Mouse (Mus musculus): ENCODE measurements at regions not wholly inside any gene's neighbourhood (a gene's known extent, or its start where the extent isn't known, plus 50 kb on each side); places are given as distances from the start of the nearest gene placed in this dataset.

DNA sequence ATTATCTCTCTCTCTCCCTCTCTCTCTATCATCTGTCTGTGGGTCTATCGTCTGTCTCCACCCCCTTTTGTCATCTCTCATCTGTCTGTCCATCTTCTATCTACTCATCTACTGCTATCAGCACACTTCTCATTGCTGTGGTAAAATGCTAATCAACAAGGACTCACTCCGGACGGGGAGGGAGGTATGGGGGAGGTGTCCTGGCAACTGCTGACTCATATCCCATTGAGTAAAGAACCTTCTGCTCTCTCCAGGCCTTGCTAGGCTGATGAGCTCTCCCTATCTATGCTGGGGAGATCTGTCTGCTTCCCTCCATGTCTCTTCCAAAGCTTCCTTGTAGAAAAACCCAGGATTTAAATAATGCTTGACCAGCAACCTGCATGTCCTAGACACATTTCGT is 140.9 kb upstream of the Gm26897 start:
- no peak for DNase-seq (ENCODE audit: low spot score)

DNA sequence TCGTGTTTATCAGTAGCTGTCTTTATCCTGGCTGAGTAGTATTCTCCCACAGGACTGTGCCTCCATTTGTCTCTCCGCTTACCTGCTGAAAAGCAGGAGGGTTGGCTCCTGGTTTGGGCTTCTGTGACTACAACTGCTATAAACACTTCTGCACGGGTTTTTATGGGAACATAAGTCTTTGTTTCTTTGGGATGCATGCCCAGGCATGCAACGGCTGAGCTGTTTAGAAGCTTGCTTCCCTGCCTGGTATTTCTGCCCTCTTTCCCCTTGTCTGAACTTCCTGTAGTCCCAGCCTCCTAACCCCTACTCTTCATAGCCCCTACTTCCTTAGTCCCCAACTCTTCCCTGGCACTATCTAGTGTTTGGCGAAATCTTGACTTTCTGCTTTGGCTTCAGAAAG is 139.6 kb upstream of the Gm26897 start:
- intact Hi-C loops (cut with DNase I), result no loop called here

More for the DNA sequence above, 140.9 kb upstream of the Gm26897 start:
- intact Hi-C loops (cut with DNase I), result no loop called here

DNA sequence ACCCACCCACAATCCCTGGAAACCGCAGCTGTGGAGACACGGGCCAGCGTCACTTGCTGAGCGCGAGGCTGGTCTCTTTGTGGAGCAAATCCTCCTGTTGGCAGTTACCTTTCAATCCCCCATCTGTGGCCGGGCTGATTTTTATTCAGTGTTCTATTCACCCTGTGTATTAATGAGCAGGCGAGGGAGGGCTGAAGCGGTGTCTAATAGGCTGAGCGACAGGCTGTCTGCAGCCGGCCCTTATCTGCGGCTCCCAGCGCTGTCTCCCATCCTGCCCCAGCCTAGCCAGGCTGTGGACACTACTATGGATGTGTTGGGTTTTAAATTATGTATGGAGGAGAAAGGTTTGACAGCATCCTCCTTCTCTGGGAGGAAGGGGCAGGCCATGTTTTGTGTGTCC is 138.3 kb upstream of the Gm26897 start:
- intact Hi-C loops (cut with DNase I), result no loop called here
- no peak for DNase-seq (ENCODE audit: low spot score)

More for the DNA sequence above, 139.6 kb upstream of the Gm26897 start:
- no peak for DNase-seq (ENCODE audit: low spot score)

DNA sequence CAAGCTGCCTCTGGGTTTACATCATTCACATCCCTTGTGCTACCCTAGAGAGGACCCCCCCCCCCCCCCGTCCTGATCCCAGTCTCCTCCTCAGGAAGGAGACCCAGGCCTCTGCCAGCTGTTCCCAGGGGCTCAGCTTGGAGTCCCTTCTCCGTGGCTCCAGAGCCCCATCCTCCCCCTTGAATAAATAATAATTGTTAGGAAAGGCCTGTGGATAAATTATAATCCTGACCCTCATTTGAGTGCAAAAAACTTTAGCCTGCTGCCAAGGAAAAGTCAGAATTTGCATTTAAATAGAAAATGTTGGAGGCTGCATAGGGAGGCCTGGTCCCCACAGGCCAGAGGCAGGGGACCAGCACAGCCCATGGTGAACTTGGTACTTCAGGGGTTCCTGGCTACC is 136.0 kb upstream of the Gm26897 start:
- no peak for DNase-seq (ENCODE audit: low spot score)
- intact Hi-C loops (cut with DNase I), result no loop called here

DNA sequence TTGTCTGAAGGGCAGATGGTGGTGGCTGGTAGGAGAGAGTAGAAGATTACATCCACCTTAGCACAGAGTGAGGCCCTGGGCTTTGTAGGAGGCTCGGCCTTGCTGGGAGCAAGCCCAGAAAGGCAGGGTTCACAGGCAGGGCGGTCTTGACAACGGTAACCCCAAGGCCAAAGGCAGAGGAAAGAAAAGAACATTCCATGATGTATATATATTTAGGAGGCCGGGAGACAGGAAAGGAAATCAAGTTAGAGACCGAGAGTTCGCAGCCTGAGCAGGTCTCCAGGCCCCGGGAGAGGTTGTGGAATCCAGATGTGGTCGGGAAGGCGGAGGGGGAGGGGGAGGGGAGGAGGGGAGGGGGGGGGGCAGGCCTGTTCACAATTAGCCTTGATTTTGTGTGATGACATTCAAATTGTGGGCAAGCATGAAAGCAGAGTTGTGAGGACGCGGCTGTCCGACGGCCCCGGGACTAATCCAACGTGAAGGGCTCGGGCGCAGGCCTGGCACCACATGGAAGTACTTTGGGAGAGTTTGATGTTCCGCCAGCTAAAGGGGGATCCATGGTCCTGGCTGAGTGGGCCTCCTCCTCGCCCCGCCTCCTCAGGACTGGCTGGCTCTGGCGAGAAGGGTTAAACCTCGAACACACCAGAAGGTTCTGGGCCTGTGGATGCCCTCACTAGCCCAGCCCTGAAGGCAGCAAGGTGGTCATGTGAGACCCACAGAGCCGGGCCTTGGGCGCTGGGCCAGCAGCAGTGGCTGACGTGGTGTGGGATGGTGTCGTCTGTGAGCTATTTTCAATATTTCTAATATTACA is 131.8 kb upstream of the Gm26897 start:
- intact Hi-C loops (cut with DNase I), result no loop called here
- no peak for DNase-seq (ENCODE audit: low spot score)

DNA sequence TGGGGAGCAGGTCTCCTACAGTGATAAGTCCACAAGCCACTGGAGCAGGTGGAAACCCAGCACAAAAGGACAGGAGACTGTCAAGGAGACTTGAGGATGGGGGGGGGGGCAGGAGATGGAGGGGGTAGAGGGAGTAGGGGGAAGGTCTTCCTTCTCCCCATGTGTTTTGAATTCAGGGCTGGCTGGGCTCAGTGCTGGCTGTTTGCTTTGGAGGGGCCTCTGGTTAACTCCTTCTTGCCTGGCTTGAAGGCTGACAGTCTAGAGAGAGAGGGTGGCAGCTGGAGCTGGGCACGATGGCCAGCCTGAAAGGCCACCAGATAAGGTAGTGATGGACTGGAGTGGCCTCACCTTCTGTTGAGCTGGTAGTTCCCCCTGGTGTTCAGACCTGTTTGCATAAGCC is 120.0 kb upstream of the Gm26897 start:
- no peak for DNase-seq (ENCODE audit: low spot score)

DNA sequence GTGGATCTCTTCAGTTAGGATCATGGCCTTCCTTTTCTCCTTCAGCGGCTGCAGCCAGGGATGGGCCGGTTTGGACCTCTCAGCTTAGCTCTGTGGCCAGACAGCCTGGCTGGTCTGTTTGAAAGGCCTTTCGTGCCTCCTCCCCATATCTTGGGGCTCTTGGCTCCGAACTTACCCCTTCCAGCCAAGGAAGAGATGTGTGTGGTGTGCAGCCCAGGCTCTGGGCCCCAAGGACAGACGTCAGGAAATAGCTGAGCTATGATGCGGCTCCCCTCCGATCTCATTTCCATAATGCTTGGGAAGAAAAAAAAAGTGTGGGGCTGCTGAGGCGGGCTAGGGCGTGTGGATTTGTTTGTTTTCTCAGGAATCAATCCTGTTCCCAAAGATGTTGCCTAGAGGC is 113.8 kb upstream of the Gm26897 start:
- intact Hi-C loops (cut with DNase I), result loop anchor here (1.0 to 5.0 kb wide), 4 partner anchors 84 to 205 kb away; no protein-coding TSS in a partner anchor

More for the DNA sequence above, 120.0 kb upstream of the Gm26897 start:
- intact Hi-C loops (cut with DNase I), result no loop called here

DNA sequence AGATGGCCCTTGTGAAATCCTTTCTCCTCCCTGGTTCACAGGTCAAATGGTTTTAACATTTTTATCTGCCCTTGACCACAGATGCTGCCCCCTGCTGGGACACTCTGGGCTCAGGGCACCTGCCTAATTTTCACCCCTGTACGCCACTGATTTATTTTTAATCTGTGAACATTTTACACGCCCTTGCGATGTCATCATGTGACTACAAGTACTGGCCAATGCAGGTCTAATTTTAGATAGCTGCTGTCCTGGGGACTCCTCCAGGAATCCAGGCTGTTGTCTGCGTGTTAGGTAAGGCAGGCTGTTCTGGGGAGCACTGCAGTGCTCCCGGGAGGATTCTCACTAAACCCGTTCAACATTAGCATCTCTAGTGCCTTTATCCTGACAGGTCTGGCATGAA is 113.1 kb upstream of the Gm26897 start:
- DNase-seq (ENCODE audit: low spot score), result no peak
- intact Hi-C loops (cut with DNase I), result loop anchor here (1.0 to 5.0 kb wide), 3 partner anchors 84 to 148 kb away; no protein-coding TSS in a partner anchor

More for the DNA sequence above, 113.8 kb upstream of the Gm26897 start:
- peak; percentile 76 for DNase-seq (ENCODE audit: low spot score)

DNA sequence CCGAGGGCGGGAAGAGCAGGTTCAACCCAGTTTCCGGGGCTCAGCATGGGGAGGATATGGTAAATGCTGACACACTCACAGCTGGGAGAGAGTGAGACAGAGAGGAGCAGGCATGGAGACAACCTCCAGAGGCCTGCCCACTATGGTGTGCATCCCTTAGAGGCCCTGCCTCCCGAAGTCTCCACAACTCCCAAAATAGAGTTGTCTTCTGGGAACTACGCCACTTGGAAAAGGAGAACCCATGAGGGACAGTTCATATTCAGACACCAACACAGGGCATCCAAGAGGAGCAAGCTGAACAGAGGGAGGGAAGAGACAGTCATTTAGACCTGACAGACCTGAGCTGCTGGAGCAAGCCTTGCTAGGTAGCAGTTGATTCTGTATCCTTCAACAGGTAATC is 111.2 kb upstream of the Gm26897 start:
- intact Hi-C loops (cut with DNase I), result loop anchor here (5.0 kb wide), 2 partner anchors 130 to 150 kb away; no protein-coding TSS in a partner anchor
- DNase-seq (ENCODE audit: low spot score), result no peak

DNA sequence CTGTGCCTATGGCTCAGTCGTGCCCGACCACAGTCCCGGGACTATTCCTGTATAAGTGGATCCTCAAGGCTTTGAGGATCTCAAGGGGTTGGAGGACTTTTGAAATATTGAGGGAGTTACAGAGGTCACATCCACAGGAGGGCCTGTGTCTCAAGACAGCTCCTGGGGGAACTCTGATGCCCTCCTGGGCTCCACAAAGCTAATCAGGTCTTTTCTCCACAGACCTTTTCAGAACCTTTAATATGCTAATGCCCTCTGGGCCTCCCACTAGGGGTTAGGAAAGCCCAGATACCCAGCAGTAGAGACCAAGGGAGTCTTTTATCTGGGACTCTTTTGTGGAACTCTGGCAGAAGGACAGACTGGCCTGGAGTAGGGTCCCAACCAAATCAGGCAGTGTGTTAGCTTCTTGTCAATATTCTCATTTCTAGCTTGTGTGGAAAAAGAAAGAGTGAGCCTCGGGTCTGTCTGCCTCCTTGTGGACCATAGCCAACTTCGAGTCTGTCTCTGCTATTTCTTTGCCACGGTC is 107.4 kb upstream of the Gm26897 start:
- intact Hi-C loops (cut with DNase I), result no loop called here
- DNase-seq (ENCODE audit: low spot score), result no peak

DNA sequence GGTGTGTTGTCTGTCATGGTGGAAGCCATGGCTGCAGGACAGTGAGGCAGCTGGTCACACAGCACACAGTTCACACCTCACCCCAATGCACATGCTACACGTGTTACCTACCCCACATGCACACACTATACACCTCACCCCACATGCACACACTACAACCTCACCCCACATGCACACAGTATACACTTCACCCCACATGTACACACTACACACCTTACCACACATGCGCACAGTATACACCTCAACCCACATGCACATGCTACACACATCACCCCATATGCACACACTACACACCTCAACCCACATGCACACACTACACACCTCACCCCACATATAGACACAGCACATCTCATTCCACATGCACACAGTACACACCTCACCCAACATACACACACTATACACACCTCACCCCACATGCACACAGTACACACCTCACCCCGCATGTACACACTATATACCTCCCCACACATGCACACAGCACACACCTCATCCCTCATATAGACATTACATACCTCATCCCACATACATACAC is 103.3 kb upstream of the Gm26897 start:
- intact Hi-C loops (cut with DNase I), result no loop called here
- no peak for DNase-seq (ENCODE audit: low spot score)

DNA sequence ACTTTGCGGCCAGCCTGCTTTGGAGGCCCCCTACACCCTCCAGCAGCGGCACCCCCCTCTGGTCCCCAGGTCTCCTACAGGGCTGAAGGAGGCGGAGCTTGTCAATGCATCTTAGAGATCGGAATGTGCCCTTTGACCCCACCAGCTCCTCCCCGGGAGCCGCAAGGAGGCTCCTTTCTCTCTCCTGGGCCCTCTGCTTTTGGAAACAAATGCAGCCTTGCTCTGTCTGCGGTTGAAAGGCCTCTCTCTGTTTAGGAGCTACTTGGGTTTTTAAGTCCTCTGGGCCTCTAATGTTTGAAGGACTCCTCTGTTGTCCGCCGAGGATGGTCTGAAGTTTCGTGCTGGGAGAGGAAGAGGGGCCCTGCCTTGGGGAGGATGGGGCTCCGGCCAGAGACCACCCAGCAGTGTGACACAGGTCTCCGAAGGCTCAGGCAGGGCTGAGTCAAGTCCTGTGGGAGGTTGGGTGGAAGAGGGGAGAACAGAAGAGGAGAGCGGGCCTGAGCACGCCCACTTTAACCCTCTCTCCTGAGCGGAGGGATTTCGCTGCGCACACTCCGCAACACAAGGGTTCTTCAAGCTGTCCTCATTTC is 102.1 kb upstream of the Gm26897 start:
- intact Hi-C loops (cut with DNase I), result no loop called here

DNA sequence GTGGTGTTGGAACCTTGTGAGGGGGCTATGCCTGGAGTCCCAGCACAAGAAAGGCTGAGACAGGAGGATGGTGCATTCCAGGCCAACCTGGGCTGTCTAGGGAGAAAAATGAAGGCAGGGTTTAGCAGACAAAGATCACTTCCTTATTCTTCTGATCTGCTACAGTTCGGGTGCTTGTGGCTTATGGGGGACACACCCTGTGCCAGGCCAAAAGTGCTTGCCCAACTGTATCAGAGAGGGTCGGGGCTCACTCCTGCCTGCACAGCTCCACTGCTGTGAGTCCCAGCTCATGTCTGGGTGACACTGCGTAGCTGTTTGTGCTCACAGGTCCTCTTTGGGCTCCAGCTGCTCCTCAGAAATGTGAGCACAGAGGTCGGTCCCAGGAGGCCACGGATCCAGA is 98.6 kb upstream of the Gm26897 start:
- no peak for DNase-seq (ENCODE audit: low spot score)
- intact Hi-C loops (cut with DNase I), result no loop called here

More for the DNA sequence above, 102.1 kb upstream of the Gm26897 start:
- DNase-seq (ENCODE audit: low spot score), result no peak

DNA sequence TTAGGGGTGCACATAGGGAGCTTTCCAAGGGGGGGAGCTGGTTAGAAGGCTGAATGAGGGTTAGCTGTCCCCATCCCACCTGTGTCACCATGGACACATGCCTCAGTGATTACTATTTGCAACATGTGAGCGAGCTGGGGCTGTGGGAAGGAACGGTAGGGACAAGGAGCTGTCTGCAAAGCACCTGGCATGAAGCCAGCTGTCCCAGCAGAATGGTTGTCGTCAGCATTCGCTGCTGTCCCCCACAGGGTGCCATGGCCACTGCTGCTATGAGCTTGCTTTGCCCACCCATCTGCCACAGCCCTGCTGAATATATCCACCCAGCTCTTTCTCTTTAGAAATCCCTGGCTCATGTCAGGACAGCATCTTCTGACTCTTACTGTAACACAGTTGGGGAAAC is 96.8 kb upstream of the Gm26897 start:
- no peak for DNase-seq (ENCODE audit: low spot score)
- intact Hi-C loops (cut with DNase I), result no loop called here

DNA sequence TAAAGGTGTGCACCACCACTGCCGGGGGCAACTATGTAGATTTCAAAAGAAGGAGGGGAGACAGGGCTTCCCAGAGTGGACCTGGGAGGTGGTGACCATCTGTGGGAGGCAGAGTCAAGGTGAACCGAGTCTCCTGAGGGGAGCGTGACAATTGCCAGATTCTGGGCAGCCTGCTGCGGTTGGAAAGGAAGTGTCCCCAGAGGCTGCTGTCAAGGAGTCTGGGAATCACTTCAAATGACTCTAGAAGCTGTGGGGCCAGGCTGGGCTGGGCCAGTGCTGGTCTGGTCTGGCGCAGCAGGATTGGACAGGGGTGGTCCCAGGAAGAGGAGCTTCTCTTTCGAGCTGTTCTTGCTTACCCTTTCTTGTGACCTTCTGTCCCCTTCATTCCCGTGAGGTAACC is 95.4 kb upstream of the Gm26897 start:
- intact Hi-C loops (cut with DNase I), result no loop called here
- no peak for DNase-seq (ENCODE audit: low spot score)

DNA sequence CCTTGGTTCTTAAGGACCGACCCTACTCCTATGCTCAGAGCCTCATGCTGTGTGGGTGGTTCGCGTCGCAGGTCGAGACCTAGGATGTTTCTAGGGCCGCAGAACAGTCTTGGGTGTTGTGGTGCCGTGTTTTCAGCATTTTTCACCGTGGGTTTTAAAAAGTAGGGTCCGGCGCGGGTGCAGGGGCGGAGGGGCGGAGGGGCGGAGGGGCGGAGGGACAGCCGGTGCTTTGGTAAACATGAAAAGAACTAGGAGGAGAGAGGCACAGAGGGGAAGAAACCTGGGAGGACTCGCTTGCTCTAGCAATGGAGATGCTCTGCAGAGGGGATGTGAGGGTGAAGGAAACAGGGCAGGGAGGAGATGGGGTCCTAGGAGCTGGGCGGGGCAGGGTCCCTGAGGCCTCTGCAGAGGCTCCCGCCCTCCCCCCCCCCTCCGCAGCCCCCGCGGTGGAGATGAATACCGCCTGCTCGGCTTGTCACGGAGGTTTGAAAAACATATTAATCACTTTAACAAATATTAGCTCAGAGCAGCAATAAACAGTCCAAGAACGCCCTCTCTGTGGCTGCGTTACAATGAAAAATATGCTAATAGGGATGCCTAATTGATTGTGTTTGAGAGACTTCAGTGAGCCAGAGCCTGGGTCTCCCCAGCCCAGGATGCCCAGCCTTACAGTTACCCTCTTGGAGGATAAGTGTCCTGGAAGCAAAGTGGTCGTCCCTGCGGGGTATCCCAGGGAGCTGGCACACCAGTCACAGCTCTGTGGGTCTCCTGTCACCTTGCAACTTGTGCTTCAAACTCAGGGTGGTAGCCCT is 94.0 kb upstream of the Gm26897 start:
- intact Hi-C loops (cut with DNase I), result no loop called here
- no peak for DNase-seq (ENCODE audit: low spot score)

DNA sequence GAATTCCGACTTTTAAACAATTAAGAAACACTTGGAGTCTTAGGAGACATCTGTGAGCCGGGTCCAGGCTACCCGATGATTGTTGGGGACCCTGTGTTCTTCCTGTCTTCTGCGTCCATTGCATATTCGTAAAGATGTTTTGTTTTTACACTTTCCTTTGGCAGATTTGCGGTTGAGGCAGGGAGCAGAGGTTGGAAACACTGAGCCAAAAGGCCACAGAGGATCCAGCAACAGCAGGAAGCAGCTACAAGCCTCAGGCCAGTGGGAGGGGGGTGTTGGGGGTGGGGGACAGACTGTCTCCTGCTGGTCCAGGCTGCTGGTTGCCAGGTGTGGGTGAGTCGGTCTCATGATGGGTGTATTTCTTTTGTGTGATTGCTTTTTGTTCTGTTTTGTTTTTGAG is 92.7 kb upstream of the Gm26897 start:
- intact Hi-C loops (cut with DNase I), result no loop called here
- no peak for DNase-seq (ENCODE audit: low spot score)

DNA sequence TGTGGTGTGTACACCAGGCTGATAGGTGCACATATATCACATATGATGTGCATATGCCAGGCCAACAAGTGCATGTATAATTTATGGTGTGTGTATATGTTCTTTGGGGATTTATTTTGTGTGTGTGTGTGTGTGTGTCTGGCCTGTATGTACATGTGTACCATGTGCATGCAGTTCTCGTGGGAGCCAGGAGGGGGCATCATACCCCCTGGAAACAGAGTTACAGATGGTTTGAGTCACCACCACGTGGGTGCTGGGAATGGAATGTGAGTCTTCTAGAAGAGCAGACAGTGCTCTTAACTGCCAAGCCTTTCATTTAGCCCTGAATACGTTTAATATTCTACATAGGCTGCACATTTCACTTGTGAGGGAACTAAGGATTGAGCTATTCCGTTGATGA is 92.0 kb upstream of the Gm26897 start:
- intact Hi-C loops (cut with DNase I), result no loop called here
- DNase-seq (ENCODE audit: low spot score), result no peak

DNA sequence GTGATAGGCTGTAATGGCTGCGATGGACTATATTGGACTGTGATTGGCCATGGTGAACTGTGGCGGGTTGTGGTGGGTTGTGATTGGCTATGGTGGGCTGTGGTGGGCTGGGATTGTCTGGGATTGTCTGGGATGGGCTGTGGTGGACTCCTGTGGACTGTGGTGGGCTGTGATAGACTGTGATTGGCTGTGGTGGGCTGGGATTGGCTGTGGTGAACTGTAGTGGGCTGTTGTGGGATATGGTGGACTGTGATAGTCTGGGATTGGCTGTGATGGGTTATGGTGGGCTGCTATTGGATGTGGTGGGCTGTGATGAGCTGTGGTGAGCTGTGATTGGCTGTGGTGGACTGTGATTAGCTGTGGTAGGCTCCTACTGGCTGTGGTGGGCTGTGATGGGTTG is 89.6 kb upstream of the Gm26897 start:
- intact Hi-C loops (cut with DNase I), result no loop called here
- DNase-seq (ENCODE audit: low spot score), result no peak

DNA sequence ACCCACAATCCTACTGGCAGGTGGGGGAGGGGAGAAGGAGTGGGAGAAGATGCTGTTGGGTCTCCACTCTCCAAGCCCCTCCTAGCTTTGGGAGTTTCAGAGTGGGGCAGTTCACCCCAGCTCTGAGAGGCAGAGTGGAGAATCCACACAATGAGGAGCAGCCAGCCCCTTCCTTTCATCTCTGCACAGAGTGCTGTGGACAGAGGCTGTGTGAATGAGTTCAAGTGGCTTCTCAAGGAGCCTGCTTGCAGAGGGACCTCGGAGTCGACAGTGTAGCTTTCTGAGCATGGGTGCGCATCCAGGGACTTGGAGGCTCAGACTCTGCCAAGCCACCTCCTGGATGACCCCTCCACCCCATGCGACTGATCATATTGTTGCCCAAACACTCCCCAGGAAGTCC is 88.9 kb upstream of the Gm26897 start:
- intact Hi-C loops (cut with DNase I), result no loop called here
- no peak for DNase-seq (ENCODE audit: low spot score)
